Mouse (Mus musculus): ENCODE data around the gene Batf3.
"Not testable (repeated sequence)": the region's sequence is repeated elsewhere in the genome, so short reads cannot be mapped to it uniquely, and the experiment has no call there.

The Batf3 gene

GRCm38 (mm10) chr1:191132240-191132639 lies 34.6 kb downstream of the Batf3 start:
- no peak for DNase-seq (ENCODE audit: low read depth)

DNA sequence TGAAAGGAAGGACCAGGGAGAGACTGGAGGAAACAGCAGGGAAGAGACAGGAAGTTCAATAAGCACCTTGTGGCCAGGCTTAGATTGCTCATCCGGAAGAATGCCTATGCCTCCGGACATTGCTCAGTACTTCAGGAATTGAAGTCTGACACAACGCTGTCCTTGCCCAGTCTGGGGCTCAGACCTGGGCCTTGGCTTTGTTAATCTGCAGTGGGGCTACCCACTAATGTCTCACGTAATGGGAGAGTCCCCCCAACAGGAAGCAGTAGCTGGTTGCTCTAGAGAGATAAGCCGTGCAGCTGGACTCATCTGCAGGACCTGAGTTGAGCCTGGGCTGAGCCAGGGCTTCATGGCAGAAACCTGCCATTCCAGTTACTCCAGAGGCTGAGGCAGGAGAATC lies 35.3 kb downstream of the Batf3 start:
- no peak for DNase-seq (ENCODE audit: low read depth)

DNA sequence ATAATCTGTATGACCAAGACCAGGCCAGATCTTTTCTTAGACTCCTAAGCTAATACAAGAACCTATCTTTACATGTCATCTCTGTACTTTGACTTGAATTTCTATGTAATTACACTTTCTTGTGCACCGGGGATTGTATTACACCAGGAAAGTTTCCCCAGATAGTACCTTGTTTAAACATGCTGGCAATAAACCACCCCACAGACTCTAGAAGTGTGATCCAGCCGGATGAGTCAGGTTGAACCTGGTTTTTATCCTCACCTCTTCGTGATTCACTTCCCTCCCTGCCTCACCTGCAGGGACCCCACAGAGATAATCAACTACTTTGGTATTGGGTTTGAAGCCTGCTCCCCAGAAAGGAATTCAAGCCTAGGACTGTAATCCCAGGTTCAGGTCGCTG lies 37.8 kb downstream of the Batf3 start:
- no peak for DNase-seq (ENCODE audit: low read depth)

GRCm38 (mm10) chr1:191138436-191138835 lies 40.8 kb downstream of the Batf3 start:
- DNase-seq (ENCODE audit: low read depth) = no peak

GRCm38 (mm10) chr1:191138874-191139495 lies 41.3 kb downstream of the Batf3 start:
- no peak for DNase-seq (ENCODE audit: low read depth)

GRCm38 (mm10) chr1:191140983-191141382 lies 43.3 kb downstream of the Batf3 start:
- DNase-seq (ENCODE audit: low read depth) = peak; percentile 36

- not testable (repeated sequence) for DNase-seq (ENCODE audit: low read depth)
Observed at GRCm38 (mm10) chr1:191149489-191149888, 51.8 kb downstream of the Batf3 start.

- DNase-seq (ENCODE audit: low read depth) = no peak
Observed at GRCm38 (mm10) chr1:191150924-191151605, 53.4 kb downstream of the Batf3 start.

DNA sequence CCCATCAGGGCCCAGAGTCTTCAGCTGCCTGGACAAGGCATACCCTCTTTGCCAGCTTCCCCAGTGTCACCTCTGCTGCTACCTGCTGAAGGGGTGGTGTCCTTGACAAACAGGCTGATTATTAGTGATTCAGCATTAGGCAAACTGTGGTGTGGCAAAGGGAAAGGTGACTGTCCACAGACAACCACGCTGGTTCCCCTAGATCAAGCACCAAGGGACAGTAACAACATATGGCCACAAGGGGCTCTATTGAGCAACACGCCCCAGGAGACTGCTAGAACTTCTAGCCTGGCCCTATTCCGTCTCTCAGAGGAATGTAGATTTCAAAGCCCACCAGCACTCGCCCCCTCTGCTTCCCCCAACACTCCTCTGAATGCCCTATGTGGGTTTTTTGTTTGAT lies 55.4 kb downstream of the Batf3 start:
- peak; percentile 67 for DNase-seq (ENCODE audit: low read depth)

DNA sequence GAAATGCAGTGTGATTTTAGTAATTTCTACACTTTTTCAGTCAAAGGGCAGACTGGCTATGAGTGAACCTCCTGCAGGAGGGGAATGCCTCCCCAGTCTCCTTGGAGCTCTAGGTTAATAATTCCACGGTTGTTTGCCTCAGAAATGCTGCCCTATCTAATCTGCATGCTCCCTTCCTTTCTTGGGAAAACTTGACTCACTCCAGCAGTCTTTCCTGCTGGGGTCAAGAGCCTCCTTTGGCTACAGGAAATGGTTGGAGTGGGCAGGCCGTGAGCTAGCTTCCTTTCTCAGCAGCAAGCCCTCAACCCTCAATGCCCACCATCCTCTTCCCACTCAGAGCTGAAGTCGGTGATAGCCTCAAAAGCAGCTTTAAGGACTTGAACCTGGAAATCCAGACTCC lies 56.7 kb downstream of the Batf3 start:
- DNase-seq (ENCODE audit: low read depth) = peak; percentile 32

Measured in NIH3T3 (cell line).